Mouse (Mus musculus) lung, postnatal 0 days (tissue): ENCODE data around the gene Phf11b. TPM values are rescaled to one million over a fixed set of nuclear protein-coding genes. Genes with fewer than 3 reads are reported as not detected.
"Not testable (repeated sequence)": the region's sequence is repeated elsewhere in the genome, so short reads cannot be mapped to it uniquely, and the experiment has no call there.

Experiments
- ATAC-seq: fragments of 200-750 bp; cut with Nextera tagmentation; 2 replicates; pipeline ENCODE4 v1.8.0; 2017; ENCODE audit warnings: moderate library complexity
- DNase-seq: peaks from one replicate; pipeline ENCODE4 v3.0.0-alpha.2; 2016; ENCODE audit warnings: low spot score
- H3K27ac ChIP-seq: fragments of 300-500 bp; sonication (generic); 2 replicates; pipeline ENCODE4 v1.5.1; 2014; ENCODE audit warnings: antibody characterized with exemption, mild to moderate bottlenecking, low read length, mixed read lengths
- H3K27me3 ChIP-seq: fragments of 300-500 bp; sonication (generic); replicated peaks from 2 replicates; pipeline ENCODE4 v1.6.1; 2014; ENCODE audit warnings: low read length, mixed read lengths; ENCODE audit not compliant: insufficient read depth
- H3K36me3 ChIP-seq: fragments of 300-500 bp; sonication (generic); 2 replicates; pipeline ENCODE4 v1.6.1; 2014; ENCODE audit warnings: low read length, mixed read lengths; ENCODE audit not compliant: insufficient read depth
- H3K4me1 ChIP-seq: fragments of 300-500 bp; sonication (generic); 2 replicates; pipeline ENCODE4 v1.6.1; 2014; ENCODE audit warnings: antibody characterized with exemption, low read depth, low read length, mixed read lengths; ENCODE audit not compliant: insufficient read depth
- H3K4me2 ChIP-seq: fragments of 300-500 bp; sonication (generic); replicated peaks from 2 replicates; pipeline ENCODE4 v1.6.1; 2014; ENCODE audit warnings: low read depth, mild to moderate bottlenecking, low read length, moderate library complexity, mixed read lengths
- H3K4me3 ChIP-seq: fragments of 300-500 bp; sonication (generic); 2 replicates; pipeline ENCODE4 v1.5.1; 2014; ENCODE audit warnings: low read depth, low read length
- H3K9ac ChIP-seq: fragments of 300-500 bp; sonication (generic); replicated peaks from 2 replicates; pipeline ENCODE4 v1.6.1; 2014; ENCODE audit warnings: low read depth, mild to moderate bottlenecking
- H3K9me3 ChIP-seq: fragments of 300-500 bp; sonication (generic); 2 replicates; pipeline ENCODE4 v1.6.1; 2016; ENCODE audit warnings: low read length, mixed read lengths
- CTCF ChIP-seq: IDR thresholded peaks from 2 replicates; pipeline ENCODE4 v1.5.1; 2016; ENCODE audit warnings: antibody characterized with exemption, mild to moderate bottlenecking
- EP300 ChIP-seq: IDR thresholded peaks from 2 replicates; pipeline ENCODE4 v1.6.1; 2016; ENCODE audit warnings: antibody characterized with exemption, mild to moderate bottlenecking, control low read depth
- WGBS: fragments of 180-500 bp; shearing (Covaris S2); extraction: QIAGEN DNeasy Blood & Tissue Kit; methylation state at CpG from one replicate; pipeline ENCODE4 v1.1.7; 2014; 5-methylcytosine and 5-hydroxymethylcytosine counted together
- polyA plus RNA-seq: library from polyadenylated mRNA; unstranded; fragments of >200 nt; fragmentation: Nextera tagmentation; extraction: Ambion mirVana; gene quantifications from 2 replicates; pipeline ENCODE4 v1.2.1, GENCODE M21; 2015

Gene Phf11b
- polyA plus RNA-seq, result 1.5 TPM in 2 replicates

- H3K4me2 ChIP-seq, ATAC-seq, H3K27me3 ChIP-seq, H3K4me1 ChIP-seq, H3K36me3 ChIP-seq, H3K9me3 ChIP-seq, H3K4me3 ChIP-seq, H3K27ac ChIP-seq, H3K9ac ChIP-seq: not testable (repeated sequence)
- peak; percentile 11 for DNase-seq
- 65% methylated on average over 1 of the region's 1 CpGs for WGBS
Observed at GRCm38 (mm10) chr14:59341189-59341588, at the start of gene Phf11b. Phf11b (minus strand) TSS chr14:59341351.

DNA sequence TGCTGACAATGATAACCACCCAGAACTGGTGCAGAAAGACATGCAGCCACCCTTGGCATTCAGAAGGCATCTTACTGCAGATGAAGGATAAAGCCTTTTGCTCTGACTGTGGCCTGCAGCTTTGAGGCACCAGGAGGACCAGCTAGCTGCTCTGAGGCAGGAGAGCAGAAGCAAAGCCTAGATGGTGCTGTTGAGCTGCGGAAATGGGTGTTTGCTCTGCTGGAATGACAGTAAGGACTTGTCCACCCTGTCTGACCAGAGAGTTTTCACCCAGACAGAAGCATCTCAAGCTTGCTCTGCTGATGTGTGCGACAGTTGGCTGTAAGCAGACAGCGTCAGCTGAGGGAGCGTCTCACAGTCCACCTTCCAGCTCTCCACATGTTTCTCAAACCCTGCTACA is 49.0 kb upstream of the Phf11b start:
- H3K4me1 ChIP-seq, H3K4me2 ChIP-seq, H3K27me3 ChIP-seq, H3K4me3 ChIP-seq, H3K36me3 ChIP-seq, H3K9ac ChIP-seq, H3K27ac ChIP-seq, H3K9me3 ChIP-seq, DNase-seq: not testable (repeated sequence)
- 42% methylated on average over 4 of the region's 4 CpGs for WGBS
- peak; percentile 54 for TF ChIP-seq CTCF
- peak; percentile 46 for ATAC-seq

GRCm38 (mm10) chr14:59389532-59389931 is 48.4 kb upstream of the Phf11b start:
- Histone ChIP-seq H3K36me3 (no peaks in the 10 kb centered on the region), H3K4me3 (no peak overlapping the region), H3K27ac (no peak overlapping the region), H3K4me1 (no peaks in the 10 kb centered on the region), H3K27me3 (no peaks in the 10 kb centered on the region), H3K9ac (no peak overlapping the region), H3K4me2 (no peak overlapping the region), H3K9me3 (no peaks in the 10 kb centered on the region)
- WGBS, result 70% methylated on average over 1 of the region's 1 CpGs
- no peak for ATAC-seq
- DNase-seq, result no peak
- TF ChIP-seq CTCF (no peak), EP300 (no peak)

DNA sequence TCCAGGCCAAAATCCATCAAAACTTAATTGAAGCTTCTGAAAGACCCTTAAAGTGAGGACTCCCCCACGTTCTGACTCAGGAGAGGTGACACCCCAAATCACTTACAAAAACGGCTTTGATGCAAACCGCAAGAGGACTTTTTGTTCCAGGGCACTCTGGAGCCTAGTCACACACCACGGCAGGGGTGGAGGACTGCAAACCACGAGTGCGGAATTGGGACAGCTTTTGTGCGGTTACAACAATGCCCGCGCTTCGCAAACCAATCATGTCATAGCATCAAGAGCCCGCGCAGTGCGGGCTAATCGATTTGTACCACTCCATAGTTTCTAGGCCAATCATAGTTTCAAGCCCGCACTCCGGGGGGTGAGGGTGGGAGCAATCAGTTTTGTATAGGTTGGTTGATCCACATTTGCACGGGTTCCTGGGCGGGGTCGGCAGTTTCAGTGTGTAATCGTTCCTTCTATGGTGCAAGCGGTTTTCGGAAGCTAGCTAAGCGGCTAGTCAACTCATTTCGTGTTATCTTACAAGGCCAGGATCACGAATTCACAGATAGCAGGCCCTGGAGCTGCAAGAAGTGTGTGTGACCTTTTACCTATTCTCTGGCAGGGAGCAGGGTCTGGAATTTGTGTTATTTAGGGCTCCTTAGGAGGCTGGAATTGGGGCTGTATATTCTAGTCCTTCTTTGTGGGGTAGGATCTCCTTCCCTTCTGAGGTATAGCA is 29.4 kb upstream of the Phf11b start:
- H3K4me2 ChIP-seq, result no peak overlapping the region
- 89% methylated on average over 25 of the region's 25 CpGs for WGBS
- no peak overlapping the region for H3K4me3 ChIP-seq
- ATAC-seq (no peak), DNase-seq (no peak)
- H3K9me3 ChIP-seq, result no peaks in the 10 kb centered on the region
- no peak for TF ChIP-seq EP300
- no peak for TF ChIP-seq CTCF
- no peaks in the 10 kb centered on the region for H3K27me3 ChIP-seq
- no peaks in the 10 kb centered on the region for H3K4me1 ChIP-seq
- H3K9ac ChIP-seq, result no peak overlapping the region
- no peak overlapping the region for H3K27ac ChIP-seq
- H3K36me3 ChIP-seq, result no peaks in the 10 kb centered on the region

- no peak for ATAC-seq
Observed at GRCm38 (mm10) chr14:59366386-59367105, 25.4 kb upstream of the Phf11b start.

DNA sequence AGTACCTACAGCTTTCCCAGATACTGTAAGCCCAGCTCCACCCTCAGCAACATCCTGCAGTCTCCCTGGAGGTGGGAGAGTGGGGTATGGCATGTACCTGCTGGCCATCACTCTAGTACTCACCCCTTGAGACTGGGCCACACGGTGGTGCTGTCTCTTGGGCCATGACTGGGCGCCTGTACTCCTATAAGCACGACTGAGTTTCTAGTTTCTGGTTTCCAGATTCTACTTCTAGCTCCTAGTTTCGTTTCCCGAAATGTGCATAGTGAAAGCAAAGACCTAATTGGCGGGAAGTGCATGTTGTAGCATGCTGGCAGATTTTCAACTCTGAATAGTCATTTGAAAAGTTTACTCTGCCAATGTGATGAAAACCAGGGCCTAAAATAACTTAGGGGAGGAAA is 24.1 kb upstream of the Phf11b start, which contains the start of gene Phf11d:
Phf11d (minus strand) TSS at position 227 of the 401 bp plus-strand sequence.
- WGBS, result 30% methylated on average over 6 of the region's 6 CpGs

More at GRCm38 (mm10) chr14:59366386-59367105, 25.4 kb upstream of the Phf11b start:
- peak; percentile 15 for DNase-seq
- H3K36me3 ChIP-seq, result no peaks in the 10 kb centered on the region
- H3K4me1 ChIP-seq, result peaks cover 3% of the 10 kb centered on the region; the same call in 1 of the 2 replicates
- 64% methylated on average over 8 of the region's 8 CpGs for WGBS
- TF ChIP-seq CTCF (no peak), EP300 (no peak)
- no peaks in the 10 kb centered on the region for H3K9me3 ChIP-seq
- H3K4me2 ChIP-seq, result no peak overlapping the region
- H3K4me3 ChIP-seq, result no peak overlapping the region
- H3K9ac ChIP-seq, result no peak overlapping the region
- no peaks in the 10 kb centered on the region; the same call in 1 of the 2 replicates for H3K27me3 ChIP-seq
- H3K27ac ChIP-seq, result no peak overlapping the region

More for the DNA sequence above, 24.1 kb upstream of the Phf11b start, which contains the start of gene Phf11d:
- Histone ChIP-seq H3K4me2 (peak within 1 kb of the TSS; percentile 50), H3K9me3 (no peaks in the 10 kb centered on the region), H3K4me1 (peaks cover 3% of the 10 kb centered on the region; the same call in 1 of the 2 replicates), H3K9ac (no peak within 1 kb of the TSS; the same call in 1 of the 2 replicates), H3K4me3 (peak within 1 kb of the TSS; percentile 10; the same call in 1 of the 2 replicates), H3K27me3 (no peaks in the 10 kb centered on the region; the same call in 1 of the 2 replicates), H3K27ac (peak within 1 kb of the TSS; percentile 77), H3K36me3 (no peaks in the 10 kb centered on the region)
- DNase-seq (peak; percentile 87), ATAC-seq (peak; percentile 89)
- no peak for TF ChIP-seq EP300
- TF ChIP-seq CTCF, result peak; percentile 55
